Mouse (Mus musculus) ES-E14 (cell line): ENCODE data around the gene Gm11596. TPM values are rescaled to one million over a fixed set of nuclear protein-coding genes. Genes with fewer than 3 reads are reported as not detected.

Experiments used
- DNase-seq: peaks from one replicate; pipeline ENCODE4 v3.0.0-alpha.2; 2013; ENCODE audit warnings: low read depth, low spot score
- H3K27ac ChIP-seq: 2 replicates; pipeline ENCODE4 v1.5.1; 2012; ENCODE audit warnings: low read depth, mild to moderate bottlenecking, low read length, moderate library complexity, mixed read lengths; ENCODE audit not compliant: poor library complexity, insufficient read depth, severe bottlenecking
- H3K36me3 ChIP-seq: 2 replicates; pipeline ENCODE4 v1.6.1; 2012; ENCODE audit warnings: mild to moderate bottlenecking, low read length, moderate library complexity, mixed read lengths; ENCODE audit not compliant: control insufficient read depth, poor library complexity, insufficient read depth, severe bottlenecking
- H3K4me1 ChIP-seq, 2 experiments: fragments of 150-350 bp in 1 of 2; sonication (generic) in 1 of 2; 2 replicates each; pipeline ENCODE4 v1.6.1; 2012; ENCODE audit warnings: low read length in 2 of 2, mild to moderate bottlenecking in 1 of 2, mixed read lengths in 1 of 2; ENCODE audit not compliant: control insufficient read depth in 2 of 2, insufficient read depth in 2 of 2, poor library complexity in 1 of 2
- H3K4me3 ChIP-seq, 2 experiments: fragments of 150-350 bp in 1 of 2; sonication (generic) in 1 of 2; 2 replicates each; pipeline ENCODE4 v1.5.1; 2012; ENCODE audit warnings: low read length in 2 of 2, low read depth in 1 of 2, mild to moderate bottlenecking in 1 of 2, mixed read lengths in 1 of 2; ENCODE audit not compliant: insufficient read depth in 1 of 2, poor library complexity in 1 of 2, severe bottlenecking in 1 of 2
- H3K9ac ChIP-seq: 2 replicates; pipeline ENCODE4 v1.6.1; 2012; ENCODE audit warnings: low read depth, mild to moderate bottlenecking, low read length, mixed read lengths; ENCODE audit not compliant: poor library complexity, insufficient read depth, severe bottlenecking
- H3K9me3 ChIP-seq: fragments of 150-350 bp; sonication (generic); 2 replicates; pipeline ENCODE4 v1.6.1; 2012; ENCODE audit warnings: low read depth, mild to moderate bottlenecking, low read length; ENCODE audit not compliant: control insufficient read depth, insufficient read depth
- CHD2 ChIP-seq: IDR thresholded peaks from 2 replicates; pipeline ENCODE4 v1.6.1; 2014; ENCODE audit warnings: mild to moderate bottlenecking, low read depth, low read length, inconsistent platforms
- MAFK ChIP-seq: IDR thresholded peaks from 2 replicates; pipeline ENCODE4 v1.6.1; 2014; ENCODE audit warnings: mild to moderate bottlenecking, low read depth, low read length, inconsistent platforms; ENCODE audit not compliant: insufficient read depth
- ZC3H11A ChIP-seq: IDR thresholded peaks from 2 replicates; pipeline ENCODE4 v1.6.1; 2012; ENCODE audit warnings: low read depth, mild to moderate bottlenecking, inconsistent platforms, low read length, borderline replicate concordance
- ZNF384 ChIP-seq: IDR thresholded peaks from 2 replicates; pipeline ENCODE4 v1.6.1; 2012; ENCODE audit warnings: low read depth, low read length, inconsistent platforms
- in situ Hi-C, 2 experiments: fragments of 600-800 bp; cut with MboI; formaldehyde crosslinking; loops; one replicate each; pipeline ENCODE4 v1.15.1; 2025; ENCODE audit warnings: low sequenced_read_pairs in 2 of 2, inconsistent platforms in 1 of 2; ENCODE audit not compliant: unreplicated experiment in 2 of 2
- total RNA-seq: library from RNA; depleted of rRNA; stranded (reverse); fragments of 300-350 nt; gene quantifications from 2 replicates; pipeline ENCODE4 v1.2.3, GENCODE M21; 2012; rRNA removed

Gene Gm11596
- total RNA-seq, 1 experiment: not detected

GRCm38 (mm10) chr11:99758877-99759276 is 34.4 kb downstream of the Gm11596 start:
- no peak overlapping the region for H3K9ac ChIP-seq
- no peak overlapping the region for H3K4me3 ChIP-seq
- H3K36me3 ChIP-seq: no peaks in the 10 kb centered on the region
- no peaks in the 10 kb centered on the region for H3K4me1 ChIP-seq
- in situ Hi-C loops: no loop called here
- no peaks in the 10 kb centered on the region for H3K9me3 ChIP-seq
- no peak for DNase-seq
- no peak overlapping the region for H3K27ac ChIP-seq
- TF ChIP-seq ZC3H11A (no peak), CHD2 (no peak), ZNF384 (no peak), MAFK (no peak)

GRCm38 (mm10) chr11:99743985-99744384 is 49.3 kb downstream of the Gm11596 start:
- DNase-seq: no peak
- Histone ChIP-seq H3K4me3 (no peak overlapping the region), H3K9me3 (no peaks in the 10 kb centered on the region), H3K9ac (no peak overlapping the region), H3K36me3 (no peaks in the 10 kb centered on the region), H3K4me1 (no peaks in the 10 kb centered on the region), H3K27ac (no peak overlapping the region)
- in situ Hi-C loops: no loop called here
- no peak for TF ChIP-seq ZNF384

Other genes starting within 250 kb of the Gm11596 start
- not detected in 2 replicates for gene Krtap3-3, start 242.6 kb downstream of the Gm11596 start, total RNA-seq
- not detected in 2 replicates for gene Krtap3-2, start 236.6 kb downstream of the Gm11596 start, total RNA-seq
- gene Gm11939, start 234.0 kb downstream of the Gm11596 start, total RNA-seq: not detected in 2 replicates
- not detected in 2 replicates for gene Krtap3-1, start 226.8 kb downstream of the Gm11596 start, total RNA-seq
- not detected in 2 replicates for gene Krtap1-5, start 212.5 kb downstream of the Gm11596 start, total RNA-seq
- not detected in 2 replicates for gene Krtap1-4, start 209.8 kb downstream of the Gm11596 start, total RNA-seq
- not detected in 2 replicates for gene Krtap1-3, start 202.1 kb downstream of the Gm11596 start, total RNA-seq
- not detected in 2 replicates for gene Krtap9-3, start 195.4 kb downstream of the Gm11596 start, total RNA-seq
- not detected in 2 replicates for gene Gm11938, start 190.2 kb downstream of the Gm11596 start, total RNA-seq
- gene Gm11937, start 183.3 kb downstream of the Gm11596 start, total RNA-seq: not detected in 2 replicates
- not detected in 2 replicates for gene Krtap2-4, start 178.6 kb downstream of the Gm11596 start, total RNA-seq
- gene Gm11562, start 173.0 kb downstream of the Gm11596 start, total RNA-seq: not detected in 2 replicates
- not detected in 2 replicates for gene Krtap4-1, start 165.2 kb downstream of the Gm11596 start, total RNA-seq
- gene Krtap4-2, start 158.4 kb downstream of the Gm11596 start, total RNA-seq: not detected in 2 replicates
- gene Krtap4-7, start 149.4 kb downstream of the Gm11596 start, total RNA-seq: not detected in 2 replicates
- gene Gm11555, start 143.2 kb downstream of the Gm11596 start, total RNA-seq: not detected in 2 replicates
- not detected in 2 replicates for gene Gm11563, start 134.5 kb downstream of the Gm11596 start, total RNA-seq
- not detected in 2 replicates for gene Krtap4-6, start 127.5 kb downstream of the Gm11596 start, total RNA-seq
- gene Gm14190, start 102.7 kb downstream of the Gm11596 start, total RNA-seq: not detected in 2 replicates
- gene Gm14180, start 59.2 kb downstream of the Gm11596 start, total RNA-seq: not detected in 2 replicates
- gene Gm11595, start 20.6 kb downstream of the Gm11596 start, total RNA-seq: not detected in 2 replicates
- gene Krtap4-8, start 12.8 kb downstream of the Gm11596 start, total RNA-seq: not detected in 2 replicates
- not detected in 2 replicates for gene Krtap4-9, start 8.3 kb downstream of the Gm11596 start, total RNA-seq
- not detected in 2 replicates for gene Gm11569, start 5.5 kb upstream of the Gm11596 start, total RNA-seq
- not detected in 2 replicates for gene Gm11554, start 11.0 kb upstream of the Gm11596 start, total RNA-seq
- gene Krtap4-13, start 16.4 kb upstream of the Gm11596 start, total RNA-seq: 1.3 and 1.5 TPM in 2 replicates
- gene Gm11564, start 22.2 kb upstream of the Gm11596 start, total RNA-seq: 0.89 and 1.4 TPM in 2 replicates
- not detected in 2 replicates for gene 2300003K06Rik, start 44.6 kb upstream of the Gm11596 start, total RNA-seq
- not detected in 2 replicates for gene Krtap4-16, start 58.1 kb upstream of the Gm11596 start, total RNA-seq
- gene Gm11568, start 64.5 kb upstream of the Gm11596 start, total RNA-seq: not detected in 2 replicates
- not detected in 2 replicates for gene Gm11559, start 71.0 kb upstream of the Gm11596 start, total RNA-seq
- gene Krtap9-1, start 79.9 kb upstream of the Gm11596 start, total RNA-seq: not detected in 2 replicates
- gene Gm11567, start 85.7 kb upstream of the Gm11596 start, total RNA-seq: not detected in 2 replicates
- not detected in 2 replicates for gene Krtap31-1, start 114.5 kb upstream of the Gm11596 start, total RNA-seq
- not detected in 2 replicates for gene Gm11565, start 121.3 kb upstream of the Gm11596 start, total RNA-seq
- gene Krtap31-2, start 142.8 kb upstream of the Gm11596 start, total RNA-seq: not detected in 2 replicates
- not detected in 2 replicates for gene Krtap9-5, start 155.0 kb upstream of the Gm11596 start, total RNA-seq
- not detected in 2 replicates for gene Krtap29-1, start 185.6 kb upstream of the Gm11596 start, total RNA-seq
- gene Krtap16-1, start 193.1 kb upstream of the Gm11596 start, total RNA-seq: not detected in 2 replicates
- gene Krtap17-1, start 200.5 kb upstream of the Gm11596 start, total RNA-seq: not detected in 2 replicates
- gene Krt33a, start 222.7 kb upstream of the Gm11596 start, total RNA-seq: not detected in 2 replicates
- not detected in 2 replicates for gene Krt33b, start 236.4 kb upstream of the Gm11596 start, total RNA-seq
- gene Krt34, start 248.1 kb upstream of the Gm11596 start, total RNA-seq: not detected in 2 replicates